Mouse (Mus musculus): ENCODE results near the gene Gsg1.

GRCm38 (mm10) chr6:135276474-135277295 is 22.5 kb upstream of the Gsg1 start:
- TF ChIP-seq CTCF (IDR thresholded peaks at IDR 0.05; ENCODE audit: low read depth, low read length) = no peak
- TF ChIP-seq POLR2A (IDR thresholded peaks at IDR 0.05; ENCODE audit: extremely low read depth, insufficient read depth, low read length) = no peak

Data from liver, adult 2 months (tissue).